Mouse (Mus musculus): Measurements from ENCODE around the gene Thrb. TPM values are rescaled to one million over a fixed set of nuclear protein-coding genes. Genes with fewer than 3 reads are reported as not detected.

Thrb gene
- polyA plus RNA-seq, 1 experiment = 0.13 TPM

DNA sequence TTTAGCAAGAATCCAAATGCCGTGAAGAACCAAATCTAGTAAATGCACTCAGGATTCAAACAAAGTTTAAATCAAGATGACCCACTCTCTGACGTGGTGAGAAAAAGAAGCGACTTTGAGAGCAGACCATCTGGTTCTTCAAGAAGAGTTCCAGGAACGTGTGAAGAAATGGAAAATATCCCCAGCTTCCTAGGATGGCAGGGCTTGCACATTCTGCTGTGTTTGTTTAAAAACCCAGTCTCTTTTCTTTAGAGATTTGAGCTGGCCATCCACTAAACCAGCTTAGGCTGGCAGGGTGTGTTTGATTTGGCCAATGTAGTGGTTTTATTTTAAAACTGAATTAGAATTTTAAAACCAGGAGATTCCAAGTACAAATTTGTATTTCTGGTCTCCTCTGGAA is 246.9 kb downstream of the Thrb start:
- H3K4me3 ChIP-seq (ENCODE audit: low read depth, low read length) = no peak overlapping the region
- H3K9ac ChIP-seq (ENCODE audit: low read depth, poor library complexity, severe bottlenecking) = no peak overlapping the region
- H3K4me1 ChIP-seq (ENCODE audit: control insufficient read depth, insufficient read depth, low read length) = no peaks in the 10 kb centered on the region
- no peaks in the 10 kb centered on the region for H3K27me3 ChIP-seq (ENCODE audit: control insufficient read depth, insufficient read depth, low read length, poor library complexity, severe bottlenecking)
- TF ChIP-seq POLR2A (IDR thresholded peaks at IDR 0.05; ENCODE audit: insufficient read depth, low read length) (no peak), CTCF (IDR thresholded peaks at IDR 0.05; ENCODE audit: low read depth, low read length) (no peak), EP300 (IDR thresholded peaks at IDR 0.05; ENCODE audit: insufficient read depth, low read depth, low read length) (no peak)
- no peaks in the 10 kb centered on the region for H3K36me3 ChIP-seq (ENCODE audit: control insufficient read depth, insufficient read depth, low read length, poor library complexity, severe bottlenecking)
- H3K27ac ChIP-seq (ENCODE audit: insufficient read depth, low read length) = no peak overlapping the region
- no peaks in the 10 kb centered on the region for H3K9me3 ChIP-seq (replicated peaks; ENCODE audit: control insufficient read depth, insufficient read depth, low read length, poor library complexity, severe bottlenecking)

- Histone ChIP-seq H3K4me1 (ENCODE audit: control insufficient read depth, insufficient read depth, low read length) (no peaks in the 10 kb centered on the region), H3K27me3 (ENCODE audit: control insufficient read depth, insufficient read depth, low read length, poor library complexity, severe bottlenecking) (no peaks in the 10 kb centered on the region), H3K9ac (ENCODE audit: low read depth, poor library complexity, severe bottlenecking) (no peak overlapping the region), H3K27ac (ENCODE audit: insufficient read depth, low read length) (no peak overlapping the region), H3K36me3 (ENCODE audit: control insufficient read depth, insufficient read depth, low read length, poor library complexity, severe bottlenecking) (no peaks in the 10 kb centered on the region), H3K9me3 (replicated peaks; ENCODE audit: control insufficient read depth, insufficient read depth, low read length, poor library complexity, severe bottlenecking) (no peaks in the 10 kb centered on the region), H3K4me3 (ENCODE audit: low read depth, low read length) (no peak overlapping the region)
- TF ChIP-seq EP300 (IDR thresholded peaks at IDR 0.05; ENCODE audit: insufficient read depth, low read depth, low read length) (no peak), POLR2A (IDR thresholded peaks at IDR 0.05; ENCODE audit: insufficient read depth, low read length) (no peak), CTCF (IDR thresholded peaks at IDR 0.05; ENCODE audit: low read depth, low read length) (no peak)
Observed at GRCm38 (mm10) chr14:17911157-17911556, 251.1 kb downstream of the Thrb start.

DNA sequence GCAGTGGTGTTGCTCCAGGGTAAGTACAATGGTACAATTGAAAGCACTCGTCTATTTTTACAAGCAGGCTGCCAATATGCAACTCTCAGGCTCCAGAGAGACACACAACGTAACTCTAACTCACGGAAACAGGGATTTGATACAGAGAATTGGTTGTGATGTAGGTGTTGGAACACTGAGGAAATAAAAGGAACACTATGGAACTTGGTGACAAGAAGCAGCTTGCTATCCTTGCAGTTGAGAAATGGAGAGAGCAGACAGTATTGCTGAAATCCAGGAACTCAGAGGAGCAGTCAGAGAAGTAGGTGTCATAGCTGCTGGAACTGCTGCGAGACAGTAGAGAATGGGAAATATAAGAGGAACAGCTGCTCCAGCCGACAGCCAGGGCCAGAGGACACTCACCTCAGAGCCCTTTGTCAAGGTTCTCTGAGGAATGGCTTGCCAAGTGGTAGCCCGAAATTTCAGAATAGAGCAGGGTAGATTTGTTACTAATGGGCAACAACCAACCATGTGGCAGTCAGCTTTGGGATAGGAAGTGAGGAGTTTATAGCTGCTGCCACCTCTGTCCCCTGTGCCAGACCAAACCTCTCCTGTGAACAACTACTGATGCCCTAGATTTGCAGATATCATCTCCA is 252.6 kb downstream of the Thrb start:
- Histone ChIP-seq H3K9ac (ENCODE audit: low read depth, poor library complexity, severe bottlenecking) (no peak overlapping the region), H3K27me3 (ENCODE audit: control insufficient read depth, insufficient read depth, low read length, poor library complexity, severe bottlenecking) (no peaks in the 10 kb centered on the region), H3K4me1 (ENCODE audit: control insufficient read depth, insufficient read depth, low read length) (no peaks in the 10 kb centered on the region), H3K9me3 (replicated peaks; ENCODE audit: control insufficient read depth, insufficient read depth, low read length, poor library complexity, severe bottlenecking) (no peaks in the 10 kb centered on the region), H3K27ac (ENCODE audit: insufficient read depth, low read length) (no peak overlapping the region), H3K36me3 (ENCODE audit: control insufficient read depth, insufficient read depth, low read length, poor library complexity, severe bottlenecking) (no peaks in the 10 kb centered on the region), H3K4me3 (ENCODE audit: low read depth, low read length) (no peak overlapping the region)
- TF ChIP-seq POLR2A (IDR thresholded peaks at IDR 0.05; ENCODE audit: insufficient read depth, low read length) = no peak
- TF ChIP-seq CTCF (IDR thresholded peaks at IDR 0.05; ENCODE audit: low read depth, low read length) = no peak
- no peak for TF ChIP-seq EP300 (IDR thresholded peaks at IDR 0.05; ENCODE audit: insufficient read depth, low read depth, low read length)

- no peak for TF ChIP-seq POLR2A (IDR thresholded peaks at IDR 0.05; ENCODE audit: insufficient read depth, low read length)
- no peak for TF ChIP-seq CTCF (IDR thresholded peaks at IDR 0.05; ENCODE audit: low read depth, low read length)
- no peak for TF ChIP-seq EP300 (IDR thresholded peaks at IDR 0.05; ENCODE audit: insufficient read depth, low read depth, low read length)
- no peaks in the 10 kb centered on the region for H3K27me3 ChIP-seq (ENCODE audit: control insufficient read depth, insufficient read depth, low read length, poor library complexity, severe bottlenecking)
- H3K9me3 ChIP-seq (replicated peaks; ENCODE audit: control insufficient read depth, insufficient read depth, low read length, poor library complexity, severe bottlenecking) = no peaks in the 10 kb centered on the region
- no peaks in the 10 kb centered on the region for H3K4me1 ChIP-seq (ENCODE audit: control insufficient read depth, insufficient read depth, low read length)
- H3K36me3 ChIP-seq (ENCODE audit: control insufficient read depth, insufficient read depth, low read length, poor library complexity, severe bottlenecking) = no peaks in the 10 kb centered on the region
- no peak overlapping the region for H3K4me3 ChIP-seq (ENCODE audit: low read depth, low read length)
- no peak overlapping the region for H3K9ac ChIP-seq (ENCODE audit: low read depth, poor library complexity, severe bottlenecking)
- no peak overlapping the region for H3K27ac ChIP-seq (ENCODE audit: insufficient read depth, low read length)
Observed at GRCm38 (mm10) chr14:17915556-17915955, 255.5 kb downstream of the Thrb start.

DNA sequence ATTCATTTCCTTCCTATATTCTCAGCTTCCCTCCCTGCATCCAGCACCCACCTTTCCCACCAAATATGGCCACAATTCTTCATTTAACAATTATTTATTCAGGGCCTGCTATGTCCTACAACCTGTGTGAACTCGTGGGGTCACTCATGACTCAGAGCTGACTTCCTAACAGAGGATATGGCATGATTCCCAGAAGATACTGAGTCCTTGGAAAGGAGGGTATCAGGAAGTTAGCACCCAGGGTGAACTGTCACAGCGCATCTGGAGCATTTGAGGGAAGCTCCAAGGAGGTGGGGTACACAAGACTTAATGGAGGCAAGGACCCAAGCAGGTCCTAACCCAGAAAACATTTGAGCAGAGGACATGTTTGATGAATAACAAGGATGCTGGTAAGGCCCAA is 256.6 kb downstream of the Thrb start:
- no peak overlapping the region for H3K27ac ChIP-seq (ENCODE audit: insufficient read depth, low read length)
- TF ChIP-seq POLR2A (IDR thresholded peaks at IDR 0.05; ENCODE audit: insufficient read depth, low read length) (no peak), CTCF (IDR thresholded peaks at IDR 0.05; ENCODE audit: low read depth, low read length) (no peak), EP300 (IDR thresholded peaks at IDR 0.05; ENCODE audit: insufficient read depth, low read depth, low read length) (no peak)
- no peaks in the 10 kb centered on the region for H3K27me3 ChIP-seq (ENCODE audit: control insufficient read depth, insufficient read depth, low read length, poor library complexity, severe bottlenecking)
- H3K9me3 ChIP-seq (replicated peaks; ENCODE audit: control insufficient read depth, insufficient read depth, low read length, poor library complexity, severe bottlenecking) = no peaks in the 10 kb centered on the region
- H3K36me3 ChIP-seq (ENCODE audit: control insufficient read depth, insufficient read depth, low read length, poor library complexity, severe bottlenecking) = no peaks in the 10 kb centered on the region
- no peak overlapping the region for H3K4me3 ChIP-seq (ENCODE audit: low read depth, low read length)
- H3K4me1 ChIP-seq (ENCODE audit: control insufficient read depth, insufficient read depth, low read length) = no peaks in the 10 kb centered on the region
- no peak overlapping the region for H3K9ac ChIP-seq (ENCODE audit: low read depth, poor library complexity, severe bottlenecking)

DNA sequence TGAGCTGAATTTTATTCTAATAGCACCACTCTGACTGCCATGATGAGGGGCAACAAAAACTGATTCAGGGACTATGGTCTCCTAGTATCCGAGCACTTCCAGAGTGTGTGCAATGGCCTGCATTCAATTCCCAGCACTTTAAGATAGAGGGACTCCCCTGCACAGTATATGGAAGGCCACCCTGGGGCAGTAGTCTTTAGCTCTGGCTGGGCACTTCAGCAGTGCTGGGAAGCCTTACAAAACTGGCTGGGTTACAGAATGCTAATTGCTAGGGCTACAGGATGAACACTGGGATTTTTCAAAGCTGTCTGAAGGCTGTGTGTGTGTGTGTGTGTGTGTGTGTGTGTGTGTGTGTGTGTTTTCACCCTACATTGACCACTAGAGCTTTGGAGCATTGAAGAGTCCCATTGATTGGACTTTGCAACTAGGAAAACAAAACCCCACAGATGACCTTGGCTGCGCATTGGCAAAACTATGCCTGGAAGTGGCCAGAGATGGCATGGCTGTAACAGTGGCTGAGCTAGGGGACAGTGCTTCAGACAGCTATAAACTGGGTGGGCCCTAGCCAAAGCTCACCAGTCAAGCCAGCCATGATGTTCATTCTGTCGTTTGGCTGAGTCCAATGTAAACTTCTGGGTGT is 257.2 kb downstream of the Thrb start:
- no peak overlapping the region for H3K4me3 ChIP-seq (ENCODE audit: low read depth, low read length)
- no peak overlapping the region for H3K27ac ChIP-seq (ENCODE audit: insufficient read depth, low read length)
- H3K9me3 ChIP-seq (replicated peaks; ENCODE audit: control insufficient read depth, insufficient read depth, low read length, poor library complexity, severe bottlenecking) = no peaks in the 10 kb centered on the region
- H3K27me3 ChIP-seq (ENCODE audit: control insufficient read depth, insufficient read depth, low read length, poor library complexity, severe bottlenecking) = no peaks in the 10 kb centered on the region
- H3K9ac ChIP-seq (ENCODE audit: low read depth, poor library complexity, severe bottlenecking) = no peak overlapping the region
- H3K4me1 ChIP-seq (ENCODE audit: control insufficient read depth, insufficient read depth, low read length) = no peaks in the 10 kb centered on the region
- TF ChIP-seq CTCF (IDR thresholded peaks at IDR 0.05; ENCODE audit: low read depth, low read length) (no peak), POLR2A (IDR thresholded peaks at IDR 0.05; ENCODE audit: insufficient read depth, low read length) (no peak), EP300 (IDR thresholded peaks at IDR 0.05; ENCODE audit: insufficient read depth, low read depth, low read length) (no peak)
- H3K36me3 ChIP-seq (ENCODE audit: control insufficient read depth, insufficient read depth, low read length, poor library complexity, severe bottlenecking) = no peaks in the 10 kb centered on the region
